In genomic region chr14:120534841-120535271, GRCm38 (mm10) we compare ENCODE assay signal across 17 mouse cellular contexts. TPM values are rescaled to one million over a fixed set of nuclear protein-coding genes. Genes with fewer than 3 reads are reported as not detected.
DNase-seq lines count a peak whose midpoint lies in the region; ATAC-seq and TF ChIP-seq lines count a peak whose summit lies in the region.
"Had no signal": no experiment of that assay in that cellular context is flagged by ENCODE, and none has a peak within 500 bp of the region (broad histone marks: within the 10 kb centered on the region; RNA-seq: fewer than 3 reads in every experiment).

No protein-coding gene starts in this region.

- TF ChIP-seq EP300 in heart, adult 2 months (IDR thresholded peaks at IDR 0.05; ENCODE audit: insufficient read depth, low read depth, low read length): no peak

- H3K36me3 ChIP-seq in heart, adult 2 months (ENCODE audit: control insufficient read depth, insufficient read depth, low read length): no peaks in the 10 kb centered on the region
- H3K36me3 ChIP-seq in heart, embryonic 11.5 days (ENCODE audit: control insufficient read depth, insufficient read depth, low read length): no peaks in the 10 kb centered on the region
- no peaks in the 10 kb centered on the region for H3K36me3 ChIP-seq in liver, adult 2 months (ENCODE audit: control insufficient read depth, insufficient read depth, low read length)
- H3K36me3 ChIP-seq in liver, embryonic 12.5 days: no peaks in the 10 kb centered on the region
- no peaks in the 10 kb centered on the region for H3K36me3 ChIP-seq in midbrain, embryonic 16.5 days (ENCODE audit: control insufficient read depth, insufficient read depth, low read length)
- H3K36me3 ChIP-seq: embryonic facial prominence, embryonic 12.5 days; midbrain, embryonic 15.5 days; neural tube, embryonic 13.5 days had no signal

- intact Hi-C loops in heart, adult 2 months (cut with DNase I): loop anchor here (5.0 kb wide), 1 partner anchor 58 kb away; the partner anchor contains the start of gene Rap2a
- intact Hi-C loops in heart, postnatal 14 days (cut with DNase I): no loop called here

- H3K27ac ChIP-seq in heart, adult 2 months: no peak overlapping the region
- no peak overlapping the region for H3K27ac ChIP-seq in heart, embryonic 11.5 days (ENCODE audit: low read depth, low read length)
- H3K27ac ChIP-seq in liver, adult 2 months (replicated peaks; ENCODE audit: insufficient read depth, low read depth, low read length): peak overlapping the region; percentile 51
- no peak overlapping the region for H3K27ac ChIP-seq in liver, embryonic 12.5 days
- H3K27ac ChIP-seq in midbrain, embryonic 16.5 days (ENCODE audit: low read length): no peak overlapping the region
- H3K27ac ChIP-seq: embryonic facial prominence, embryonic 12.5 days; hindbrain, postnatal 0 days; left cerebral cortex, adult 2 months; midbrain, embryonic 15.5 days; neural tube, embryonic 13.5 days had no signal

- H3K9me3 ChIP-seq in heart, embryonic 11.5 days (replicated peaks; ENCODE audit: control insufficient read depth, low read length): no peaks in the 10 kb centered on the region
- H3K9me3 ChIP-seq in liver, embryonic 12.5 days (replicated peaks): no peaks in the 10 kb centered on the region
- H3K9me3 ChIP-seq in midbrain, embryonic 16.5 days (replicated peaks; ENCODE audit: control insufficient read depth, low read length, poor library complexity, severe bottlenecking): no peaks in the 10 kb centered on the region
- H3K9me3 ChIP-seq: embryonic facial prominence, embryonic 12.5 days; midbrain, embryonic 15.5 days; neural tube, embryonic 13.5 days had no signal

- H3K27me3 ChIP-seq in heart, adult 2 months (ENCODE audit: control insufficient read depth, insufficient read depth, low read length): no peaks in the 10 kb centered on the region
- no peaks in the 10 kb centered on the region for H3K27me3 ChIP-seq in heart, embryonic 11.5 days (ENCODE audit: control insufficient read depth, insufficient read depth, low read length)
- no peaks in the 10 kb centered on the region for H3K27me3 ChIP-seq in liver, adult 2 months (ENCODE audit: control insufficient read depth, insufficient read depth, low read length)
- no peaks in the 10 kb centered on the region for H3K27me3 ChIP-seq in liver, embryonic 12.5 days (replicated peaks)
- no peaks in the 10 kb centered on the region for H3K27me3 ChIP-seq in midbrain, embryonic 16.5 days (ENCODE audit: control insufficient read depth, insufficient read depth, low read depth, low read length)
- H3K27me3 ChIP-seq: embryonic facial prominence, embryonic 12.5 days; midbrain, embryonic 15.5 days; neural tube, embryonic 13.5 days had no signal

- TF ChIP-seq CTCF in heart, adult 2 months (IDR thresholded peaks at IDR 0.05): no peak
- TF ChIP-seq CTCF in liver, adult 2 months (IDR thresholded peaks at IDR 0.05; ENCODE audit: low read depth, low read length): no peak

- H3K4me1 ChIP-seq in heart, adult 2 months (ENCODE audit: control insufficient read depth, insufficient read depth, low read length): peaks cover 9% of the 10 kb centered on the region
- H3K4me1 ChIP-seq in heart, embryonic 11.5 days (ENCODE audit: control insufficient read depth, insufficient read depth, low read length): peaks cover 10% of the 10 kb centered on the region; the same call in 1 of the 2 replicates
- peaks cover 13% of the 10 kb centered on the region for H3K4me1 ChIP-seq in liver, adult 2 months (ENCODE audit: control insufficient read depth, insufficient read depth, low read length)
- 0 out of 2 replicates have a peak, but pooled peaks cover 3% of the 10 kb centered on the region for H3K4me1 ChIP-seq in liver, embryonic 12.5 days
- no peaks in the 10 kb centered on the region for H3K4me1 ChIP-seq in midbrain, embryonic 16.5 days (ENCODE audit: control insufficient read depth, insufficient read depth, low read length)
- H3K4me1 ChIP-seq: embryonic facial prominence, embryonic 12.5 days; midbrain, embryonic 15.5 days had no signal

- no peak overlapping the region for H3K9ac ChIP-seq in heart, adult 2 months (ENCODE audit: low read depth, low read length)
- no peak overlapping the region for H3K9ac ChIP-seq in heart, embryonic 11.5 days (ENCODE audit: low read depth, low read length)
- H3K9ac ChIP-seq in liver, adult 2 months (ENCODE audit: low read depth, low read length): no peak overlapping the region
- no peak overlapping the region for H3K9ac ChIP-seq in liver, embryonic 12.5 days
- no peak overlapping the region for H3K9ac ChIP-seq in midbrain, embryonic 16.5 days (ENCODE audit: low read depth, low read length)
- H3K9ac ChIP-seq: embryonic facial prominence, embryonic 12.5 days; midbrain, embryonic 15.5 days; neural tube, embryonic 13.5 days had no signal

- no peak for TF ChIP-seq POLR2A in heart, adult 2 months (IDR thresholded peaks at IDR 0.05; ENCODE audit: insufficient read depth, low read depth, low read length)
- no peak for TF ChIP-seq POLR2A in liver, adult 2 months (IDR thresholded peaks at IDR 0.05; ENCODE audit: extremely low read depth, insufficient read depth, low read length)

- peak; percentile 27 to 31 for DNase-seq in heart, adult 2 months
- no peak for DNase-seq in liver, adult 2 months (ENCODE audit: extremely low read depth, low read depth, low spot score)
- DNase-seq in embryo, embryonic 9.5 days (ENCODE audit: extremely low spot score): peak; percentile 13
- DNase-seq in heart, postnatal 14 days: peak; percentile 16 to 63
- no peak for DNase-seq in frontal cortex, postnatal 36 days (ENCODE audit: low spot score in 2 of 2)
- DNase-seq: adrenal gland, adult 2 months; B cell, adult 2 months; cerebellum, adult 9-11 months; retina, postnatal 1 day had no signal

- 50% methylated on average over 3 of the region's 3 CpGs for WGBS in heart, adult 2 months
- 52% methylated on average over 3 of the region's 3 CpGs for WGBS in heart, embryonic 11.5 days (ENCODE audit: insufficient replicate concordance)
- 60% methylated on average over 3 of the region's 3 CpGs for WGBS in liver, adult 2 months
- WGBS in liver, embryonic 12.5 days (ENCODE audit: insufficient replicate concordance): 45% methylated on average over 3 of the region's 3 CpGs
- WGBS in midbrain, embryonic 16.5 days: 58% methylated on average over 3 of the region's 3 CpGs

- ATAC-seq in heart, embryonic 11.5 days (replicated peaks; ENCODE audit: insufficient number of reproducible peaks, low FRiP score, low TSS enrichment): no peak
- no peak for ATAC-seq in liver, embryonic 12.5 days
- no peak for ATAC-seq in midbrain, embryonic 16.5 days
- ATAC-seq: hindbrain, postnatal 0 days; midbrain, embryonic 15.5 days had no signal

- H3K4me2 ChIP-seq in heart, embryonic 11.5 days: no peak overlapping the region
- no peak overlapping the region for H3K4me2 ChIP-seq in liver, embryonic 12.5 days
- H3K4me2 ChIP-seq in midbrain, embryonic 16.5 days (ENCODE audit: low read length): no peak overlapping the region
- H3K4me2 ChIP-seq: embryonic facial prominence, embryonic 12.5 days; midbrain, embryonic 15.5 days; neural tube, embryonic 13.5 days had no signal

- no peaks in the 10 kb centered on the region for H3K79me2 ChIP-seq in heart, adult 2 months (replicated peaks; ENCODE audit: control insufficient read depth, insufficient read depth, low read length)
- H3K79me2 ChIP-seq in liver, adult 2 months (ENCODE audit: control insufficient read depth, insufficient read depth, low read length): no peaks in the 10 kb centered on the region

- H3K4me3 ChIP-seq in heart, adult 2 months: no peak overlapping the region
- H3K4me3 ChIP-seq in heart, embryonic 11.5 days (ENCODE audit: low read depth, low read length): no peak overlapping the region
- no peak overlapping the region for H3K4me3 ChIP-seq in liver, adult 2 months (ENCODE audit: insufficient read depth, low read depth, low read length)
- no peak overlapping the region for H3K4me3 ChIP-seq in liver, embryonic 12.5 days
- no peak overlapping the region for H3K4me3 ChIP-seq in midbrain, embryonic 16.5 days (ENCODE audit: low read depth, low read length)
- H3K4me3 ChIP-seq: embryonic facial prominence, embryonic 12.5 days; left cerebral cortex, adult 2 months; midbrain, embryonic 15.5 days; neural tube, embryonic 13.5 days had no signal

RNA-seq across cellular contexts. Expression of gene Rap2a, which starts 56.6 kb away (rescaled TPM):
- total RNA-seq in heart, adult 2 months (2021): 1 to 10 TPM; 8.9 to 9.3 TPM
- polyA plus RNA-seq in heart, adult 2 months (2012; rRNA removed): 8.5 and 11.1 TPM in 2 replicates
- polyA plus RNA-seq in heart, embryonic 11.5 days (2014; fragmentation: Nextera tagmentation; extraction: Ambion mirVana): 13.8 and 15.1 TPM in 2 replicates
- total RNA-seq in liver, adult 2 months (2014; rRNA removed): 7.4 and 10.3 TPM in 2 replicates
- 10.7 and 12.7 TPM in 2 replicates for polyA plus RNA-seq in liver, adult 2 months (2012; rRNA removed)
- polyA plus RNA-seq in liver, embryonic 12.5 days (2016; fragmentation: Nextera tagmentation; extraction: Ambion mirVana): 5.6 and 5.9 TPM in 2 replicates
- 10 to 100 TPM; 16.5 to 16.8 TPM for total RNA-seq in heart, postnatal 14 days (2021)
- polyA plus RNA-seq in midbrain, embryonic 16.5 days (2015; fragmentation: Nextera tagmentation; extraction: Ambion mirVana): 17.2 and 22.0 TPM in 2 replicates

Comparison
In these comparisons a context has a peak if more than half of its experiments do, and no peak if none do; other contexts are left out.
1. DNase-seq: peak in heart, adult 2 months (2 of 2), embryo, embryonic 9.5 days (single experiment) and heart, postnatal 14 days (2 of 2); none in liver, adult 2 months (single experiment) and frontal cortex, postnatal 36 days (0 of 2).